Mouse (Mus musculus) C2C12 (cell line): Measurements from ENCODE around the gene Hist1h2bk. TPM values are rescaled to one million over a fixed set of nuclear protein-coding genes. Genes with fewer than 3 reads are reported as not detected.

ENCODE experiments used
- H3K27me3 ChIP-seq: one replicate; pipeline ENCODE4 v1.6.1; 2011; ENCODE audit not compliant: control insufficient read depth, insufficient read depth, insufficient read length
- H3K36me3 ChIP-seq: one replicate; pipeline ENCODE4 v1.6.1; 2011; ENCODE audit not compliant: control insufficient read depth, insufficient read depth
- H3K4me3 ChIP-seq: one replicate; pipeline ENCODE4 v1.5.1; 2011; ENCODE audit warnings: mild to moderate bottlenecking, control low read depth; ENCODE audit not compliant: poor library complexity, insufficient read depth, severe bottlenecking
- H3K79me2 ChIP-seq: one replicate; pipeline ENCODE4 v1.6.1; 2011; ENCODE audit not compliant: control insufficient read depth, insufficient read depth
- H3K79me3 ChIP-seq: one replicate; pipeline ENCODE4 v1.6.1; 2011; ENCODE audit warnings: low read depth, control low read depth
- H3ac ChIP-seq: one replicate; pipeline ENCODE3; 2011; ENCODE audit warnings: low read depth; ENCODE audit not compliant: control insufficient read depth, insufficient read length
- CEBPB ChIP-seq: IDR thresholded peaks from one replicate; pipeline ENCODE4 v1.6.1; 2011; ENCODE audit warnings: low read depth, mild to moderate bottlenecking, control low read depth, moderate library complexity
- CTCF ChIP-seq: IDR thresholded peaks from one replicate; pipeline ENCODE4 v1.5.1; 2011; ENCODE audit not compliant: control insufficient read depth, insufficient read depth, insufficient read length
- FOSL1 ChIP-seq: IDR thresholded peaks from one replicate; pipeline ENCODE4 v1.8.0; 2011; ENCODE audit warnings: mild to moderate bottlenecking, low read length; ENCODE audit not compliant: poor library complexity, insufficient read depth, severe bottlenecking
- MAX ChIP-seq: IDR thresholded peaks from one replicate; pipeline ENCODE4 v1.6.1; 2011; ENCODE audit warnings: mild to moderate bottlenecking, control low read depth
- MYOD1 ChIP-seq: IDR thresholded peaks from one replicate; pipeline ENCODE4 v1.6.1; 2011; ENCODE audit warnings: low read depth; ENCODE audit not compliant: control insufficient read depth, insufficient read length
- MYOG ChIP-seq: IDR thresholded peaks from one replicate; pipeline ENCODE4 v1.6.1; 2011; ENCODE audit not compliant: control insufficient read depth, insufficient read length; ENCODE audit errors: extremely low read depth
- USF1 ChIP-seq: IDR thresholded peaks from one replicate; pipeline ENCODE4 v1.6.1; 2011; ENCODE audit warnings: low read depth, mild to moderate bottlenecking, control low read depth, moderate library complexity
- polyA plus RNA-seq: library from polyadenylated mRNA; unstranded; fragments of >200 nt; fragmentation: generic; extraction: Trizol; gene quantifications from one replicate; pipeline ENCODE4 v1.2.1, GENCODE M21; 2012; ENCODE audit warnings: missing spikeins

Hist1h2bk gene
- polyA plus RNA-seq, 1 experiment, result 12.8 TPM

DNA sequence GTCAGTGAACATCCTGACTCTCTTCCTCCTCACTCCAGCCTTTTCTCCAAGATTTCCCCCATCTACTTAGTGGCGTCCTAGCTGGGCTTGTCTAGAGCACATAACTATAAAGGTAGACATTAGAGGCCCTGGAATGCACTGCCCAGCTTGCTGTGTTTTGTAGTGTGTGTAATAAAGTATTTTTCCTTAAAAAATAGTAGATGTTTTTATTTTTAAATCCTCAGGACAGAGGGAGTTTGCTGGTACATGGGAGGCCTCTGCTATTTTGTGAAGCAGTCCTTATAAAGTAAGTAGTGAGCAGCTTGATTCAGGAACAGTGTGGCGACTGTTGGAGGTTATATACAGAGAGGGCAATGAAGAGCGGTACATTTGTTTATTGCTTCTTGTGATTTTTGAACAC lies 27.0 kb upstream of the Hist1h2bk start:
- TF ChIP-seq MYOD1 (no peak), FOSL1 (no peak), CTCF (no peak), MAX (no peak), MYOG (no peak), USF1 (no peak), CEBPB (no peak)
- Histone ChIP-seq H3K79me2 (no peaks in the 10 kb centered on the region), H3ac (no peak overlapping the region), H3K36me3 (no peaks in the 10 kb centered on the region), H3K27me3 (peaks cover 16% of the 10 kb centered on the region), H3K79me3 (no peaks in the 10 kb centered on the region), H3K4me3 (no peak overlapping the region)

- no peaks in the 10 kb centered on the region for H3K79me2 ChIP-seq
These were observed 26.0 kb upstream of the Hist1h2bk start, which contains the start of gene Prss16 for GRCm38 (mm10) chr13:22009642-22010041. Gene Prss16, minus strand, starts transcription at chr13:22009742.

GRCm38 (mm10) chr13:22013716-22014115 lies 22.0 kb upstream of the Hist1h2bk start:
- no peak overlapping the region for H3K4me3 ChIP-seq

More at GRCm38 (mm10) chr13:22009642-22010041, 26.0 kb upstream of the Hist1h2bk start, which contains the start of gene Prss16:
- TF ChIP-seq FOSL1 (no peak), CEBPB (no peak), MAX (no peak), CTCF (no peak), MYOG (no peak), USF1 (no peak), MYOD1 (no peak)
- H3K79me3 ChIP-seq, result no peaks in the 10 kb centered on the region
- H3K36me3 ChIP-seq, result no peaks in the 10 kb centered on the region
- H3K27me3 ChIP-seq, result peaks cover 16% of the 10 kb centered on the region
- H3K4me3 ChIP-seq, result no peak within 1 kb of the TSS
- no peak within 1 kb of the TSS for H3ac ChIP-seq

GRCm38 (mm10) chr13:22014411-22014845 lies 21.2 kb upstream of the Hist1h2bk start:
- no peaks in the 10 kb centered on the region for H3K36me3 ChIP-seq
- no peak overlapping the region for H3K4me3 ChIP-seq
- H3K79me2 ChIP-seq, result no peaks in the 10 kb centered on the region
- H3K27me3 ChIP-seq, result peaks cover 5% of the 10 kb centered on the region
- H3K79me3 ChIP-seq, result no peaks in the 10 kb centered on the region
- TF ChIP-seq CTCF (no peak), USF1 (no peak), MYOD1 (no peak), CEBPB (no peak), FOSL1 (no peak), MYOG (no peak), MAX (no peak)
- no peak overlapping the region for H3ac ChIP-seq

More at GRCm38 (mm10) chr13:22013716-22014115, 22.0 kb upstream of the Hist1h2bk start:
- Histone ChIP-seq H3K79me2 (no peaks in the 10 kb centered on the region), H3K27me3 (peaks cover 5% of the 10 kb centered on the region), H3ac (no peak overlapping the region), H3K79me3 (no peaks in the 10 kb centered on the region), H3K36me3 (no peaks in the 10 kb centered on the region)
- TF ChIP-seq MYOD1, result no peak
- no peak for TF ChIP-seq MYOG
- no peak for TF ChIP-seq CEBPB
- no peak for TF ChIP-seq FOSL1
- no peak for TF ChIP-seq MAX
- no peak for TF ChIP-seq USF1
- no peak for TF ChIP-seq CTCF

GRCm38 (mm10) chr13:22015479-22016450 lies 19.9 kb upstream of the Hist1h2bk start:
- Histone ChIP-seq H3K36me3 (no peaks in the 10 kb centered on the region), H3K4me3 (no peak overlapping the region), H3K79me3 (no peaks in the 10 kb centered on the region), H3K79me2 (no peaks in the 10 kb centered on the region), H3ac (no peak overlapping the region), H3K27me3 (no peaks in the 10 kb centered on the region)
- no peak for TF ChIP-seq FOSL1
- TF ChIP-seq CTCF, result no peak
- TF ChIP-seq USF1, result no peak
- no peak for TF ChIP-seq MAX
- TF ChIP-seq MYOD1, result no peak
- no peak for TF ChIP-seq CEBPB
- no peak for TF ChIP-seq MYOG
